Mouse (Mus musculus) CH12.LX (cell line): ENCODE results near the gene Scaf11. TPM values are rescaled to one million over a fixed set of nuclear protein-coding genes. Genes with fewer than 3 reads are reported as not detected.

Experiments used
- DNase-seq: peaks from one replicate; pipeline ENCODE4 v3.0.0-alpha.2; 2013; ENCODE audit errors: extremely low read depth
- H3K27ac ChIP-seq: 2 replicates; pipeline ENCODE4 v1.5.1; 2012; ENCODE audit warnings: low read depth, mild to moderate bottlenecking, control low read depth, moderate library complexity; ENCODE audit not compliant: insufficient read depth
- H3K27me3 ChIP-seq: replicated peaks from 2 replicates; pipeline ENCODE3; 2012; ENCODE audit warnings: inconsistent platforms
- H3K36me3 ChIP-seq, 2 experiments: replicated peaks in 1 of 2; 2 replicates each; pipeline versions ENCODE3 to v1.6.1; 2012; ENCODE audit warnings: inconsistent platforms in 1 of 2, low read length in 1 of 2, mild to moderate bottlenecking in 1 of 2, mixed read lengths in 1 of 2, moderate library complexity in 1 of 2; ENCODE audit not compliant: control insufficient read depth in 1 of 2, insufficient read depth in 1 of 2
- H3K4me1 ChIP-seq, 2 experiments: 2 replicates each; pipeline ENCODE4 v1.6.1; 2012; ENCODE audit warnings: inconsistent platforms in 1 of 2, moderate library complexity in 1 of 2; ENCODE audit not compliant: insufficient read depth in 2 of 2, control insufficient read depth in 1 of 2
- H3K4me2 ChIP-seq: 2 replicates; pipeline ENCODE4 v1.6.1; 2012; ENCODE audit warnings: low read depth, mild to moderate bottlenecking, control low read depth; ENCODE audit not compliant: poor library complexity, insufficient read depth, severe bottlenecking
- H3K4me3 ChIP-seq, 3 experiments: fragments of 150-350 bp in 1 of 3; sonication (generic) in 1 of 3; replicated peaks in 1 of 3; 2 replicates each; pipeline versions ENCODE3 to v1.5.1; 2011 to 2012; ENCODE audit warnings: low read depth in 2 of 3, low read length in 2 of 3, mild to moderate bottlenecking in 2 of 3, moderate library complexity in 2 of 3, control low read depth in 1 of 3, improper control_type of control experiment in 1 of 3, inconsistent platforms in 1 of 3, mixed read lengths in 1 of 3; ENCODE audit not compliant: poor library complexity in 1 of 3
- H3K79me2 ChIP-seq: replicated peaks from 2 replicates; pipeline ENCODE4 v1.6.1; 2012; ENCODE audit warnings: mild to moderate bottlenecking, moderate library complexity; ENCODE audit not compliant: control insufficient read depth, poor library complexity, insufficient read depth, severe bottlenecking; ENCODE audit errors: extremely low read depth
- H3K9ac ChIP-seq: 2 replicates; pipeline ENCODE4 v1.6.1; 2012; ENCODE audit warnings: low read depth, mild to moderate bottlenecking, control low read depth, moderate library complexity; ENCODE audit not compliant: insufficient read depth
- H3K9me3 ChIP-seq: replicated peaks from 2 replicates; pipeline ENCODE3; 2012; ENCODE audit warnings: low read length, inconsistent platforms, mixed read lengths
- CHD1 ChIP-seq: IDR thresholded peaks from 2 replicates; pipeline ENCODE4 v1.6.1; 2012; ENCODE audit warnings: low read depth, low read length, improper control_type of control experiment, inconsistent platforms
- CTCF ChIP-seq, 2 experiments: IDR thresholded peaks in 1 of 2; conservative IDR thresholded peaks in 1 of 2; 2 replicates each; pipeline ENCODE4 v1.5.1; 2011 to 2012; ENCODE audit warnings: low read depth in 2 of 2, low read length in 2 of 2, improper control_type of control experiment in 1 of 2, inconsistent platforms in 1 of 2, mild to moderate bottlenecking in 1 of 2, moderate library complexity in 1 of 2
- E2F4 ChIP-seq: IDR thresholded peaks from 2 replicates; pipeline ENCODE4 v1.6.1; 2011; ENCODE audit warnings: low read depth, low read length, improper control_type of control experiment; ENCODE audit not compliant: insufficient replicate concordance
- EP300 ChIP-seq: IDR thresholded peaks from 2 replicates; pipeline ENCODE4 v1.6.1; 2011; ENCODE audit warnings: low read length, improper control_type of control experiment
- IRF4 ChIP-seq: IDR thresholded peaks from 2 replicates; pipeline ENCODE4 v1.6.1; 2014; ENCODE audit warnings: low read depth, mild to moderate bottlenecking, inconsistent platforms, low read length, improper control_type of control experiment
- JUN ChIP-seq: IDR thresholded peaks from 2 replicates; pipeline ENCODE4 v1.6.1; 2011; ENCODE audit warnings: low read depth, mild to moderate bottlenecking, low read length, improper control_type of control experiment, moderate library complexity; ENCODE audit not compliant: insufficient read depth
- MAX ChIP-seq: IDR thresholded peaks from 2 replicates; pipeline ENCODE4 v1.6.1; 2011; ENCODE audit warnings: low read length, improper control_type of control experiment
- MXI1 ChIP-seq: IDR thresholded peaks from 2 replicates; pipeline ENCODE4 v1.6.1; 2011; ENCODE audit warnings: mild to moderate bottlenecking, low read depth, low read length, improper control_type of control experiment
- MYC ChIP-seq: IDR thresholded peaks from 2 replicates; pipeline ENCODE4 v1.6.1; 2011; ENCODE audit warnings: low read depth, mild to moderate bottlenecking, improper control_type of control experiment, low read length
- NELFE ChIP-seq: IDR thresholded peaks from 2 replicates; pipeline ENCODE4 v1.6.1; 2011; ENCODE audit warnings: low read depth, low read length, improper control_type of control experiment
- POLR2AphosphoS2 ChIP-seq: IDR thresholded peaks from 2 replicates; pipeline ENCODE4 v1.6.1; 2011; ENCODE audit warnings: low read depth, low read length, improper control_type of control experiment
- RAD21 ChIP-seq: IDR thresholded peaks from 2 replicates; pipeline ENCODE4 v1.6.1; 2011; ENCODE audit warnings: low read depth, mild to moderate bottlenecking, low read length, improper control_type of control experiment, moderate library complexity
- SMC3 ChIP-seq: IDR thresholded peaks from 2 replicates; pipeline ENCODE4 v1.6.1; 2011; ENCODE audit warnings: low read depth, low read length, improper control_type of control experiment
- TBP ChIP-seq: conservative IDR thresholded peaks from 2 replicates; pipeline ENCODE4 v1.6.1; 2011; ENCODE audit warnings: low read depth, low read length, improper control_type of control experiment
- TCF12 ChIP-seq: IDR thresholded peaks from 2 replicates; pipeline ENCODE4 v1.6.1; 2014; ENCODE audit warnings: low read depth, mild to moderate bottlenecking, inconsistent platforms, low read length, improper control_type of control experiment
- UBTF ChIP-seq: IDR thresholded peaks from 2 replicates; pipeline ENCODE4 v1.6.1; 2012; ENCODE audit warnings: low read depth, mild to moderate bottlenecking, inconsistent platforms, low read length, improper control_type of control experiment, moderate library complexity
- ZC3H11A ChIP-seq: IDR thresholded peaks from 2 replicates; pipeline ENCODE4 v1.6.1; 2012; ENCODE audit warnings: low read depth, mild to moderate bottlenecking, inconsistent platforms, low read length, improper control_type of control experiment
- ZKSCAN1 ChIP-seq: IDR thresholded peaks from 2 replicates; pipeline ENCODE4 v1.6.1; 2012; ENCODE audit warnings: low read depth, inconsistent platforms, low read length, improper control_type of control experiment, borderline replicate concordance
- ZMIZ1 ChIP-seq: IDR thresholded peaks from 2 replicates; pipeline ENCODE4 v1.6.1; 2012; ENCODE audit warnings: low read depth, mild to moderate bottlenecking, inconsistent platforms, low read length, improper control_type of control experiment
- dilution Hi-C: fragments of 300-500 bp; cut with MboI; formaldehyde crosslinking; loops from 2 replicates; pipeline ENCODE4 v1.14.3; 2020; ENCODE audit warnings: low sequenced_read_pairs; ENCODE audit not compliant: extremely low pct_unique_long_range_greater_than_20kb, extremely low pct_ligation_motif_present
- in situ Hi-C: fragments of 300-500 bp; cut with MboI; formaldehyde crosslinking; loops from 3 replicates; pipeline ENCODE4 v1.14.3; 2019; ENCODE audit warnings: low sequenced_read_pairs, low pct_ligation_motif_present, low pct_unique_long_range_greater_than_20kb, mixed read lengths
- polyA plus RNA-seq: library from polyadenylated mRNA; unstranded; fragments of >175 nt; gene quantifications from 2 replicates; pipeline ENCODE4 v1.2.1, GENCODE M21; 2012; ENCODE audit warnings: low read depth; ENCODE audit not compliant: insufficient read length
- total RNA-seq, 2 experiments: library from RNA; depleted of rRNA; stranded (reverse); fragments of 300-350 nt in 1 of 2; fragments of >200 nt in 1 of 2; gene quantifications; 2 replicates each; pipeline ENCODE4 v1.2.3; 2012 to 2014

The Scaf11 gene
- total and polyA plus RNA-seq, 3 experiments: 57.2 to 88.0 (median 59.8) TPM

- Histone ChIP-seq H3K9ac (no peak overlapping the region), H3K79me2 (peaks cover 75% of the 10 kb centered on the region), H3K4me3 (no peak overlapping the region), H3K4me2 (no peak overlapping the region; the same call in 1 of the 2 replicates)
- dilution Hi-C loops: no loop called here
- no peak for TF ChIP-seq CTCF (conservative IDR thresholded peaks at IDR 0.05 in 1 of 2, IDR thresholded peaks at IDR 0.05 in 1 of 2; ENCODE audit: low read depth in 2 of 2, low read length in 2 of 2)
- no peak for TF ChIP-seq NELFE
- 0 out of 2 replicates have a peak, but pooled peaks have one; percentile 21 for TF ChIP-seq CHD1
- TF ChIP-seq, all 38 proteins: peak for 1
- DNase-seq: no peak
- Histone ChIP-seq H3K27ac (no peak overlapping the region), H3K27me3 (no peaks in the 10 kb centered on the region), H3K9me3 (no peaks in the 10 kb centered on the region), H3K36me3 (peaks cover 9 to 30% of the 10 kb centered on the region in 2 experiments), H3K4me1 (peaks cover 14 to 37% of the 10 kb centered on the region in 2 experiments)
- in situ Hi-C loops: no loop called here
Observed at GRCm38 (mm10) chr15:96456651-96457337, 3.8 kb downstream of the Scaf11 start.

DNA sequence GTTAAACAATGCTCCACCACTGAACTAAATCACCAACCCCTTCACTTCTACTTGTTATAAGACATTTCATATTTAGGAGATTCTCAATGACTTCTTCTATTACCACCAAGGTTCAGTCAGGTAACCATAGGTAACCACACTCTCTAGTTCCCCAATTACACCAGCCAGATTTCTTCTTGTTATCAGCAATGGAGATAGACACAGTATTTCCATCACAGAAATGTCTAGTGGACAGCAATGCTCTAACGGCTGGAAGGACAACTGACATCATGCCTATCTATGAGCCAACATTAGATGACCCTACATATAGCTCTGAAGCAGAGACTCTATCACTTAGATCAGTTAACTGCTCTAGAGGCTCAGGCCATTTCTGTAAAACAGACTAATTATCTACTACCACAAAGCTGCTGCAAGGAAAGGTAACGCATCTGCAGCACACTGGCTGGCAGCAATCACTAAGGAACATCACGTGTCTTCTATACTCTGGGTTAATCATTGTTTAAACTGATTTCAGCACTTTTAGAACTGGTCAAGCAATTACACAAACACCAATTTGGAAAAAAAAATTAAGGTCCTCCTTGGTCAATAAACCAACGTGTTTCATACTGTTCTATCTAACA lies 4.9 kb downstream of the Scaf11 start:
- H3K4me2 ChIP-seq: no peak overlapping the region
- DNase-seq: no peak
- H3K79me2 ChIP-seq: peaks cover 86% of the 10 kb centered on the region
- in situ Hi-C loops: no loop called here
- H3K36me3 ChIP-seq: peaks cover 12 to 36% of the 10 kb centered on the region in 2 experiments
- H3K27ac ChIP-seq: no peak overlapping the region
- H3K4me1 ChIP-seq: peaks cover 14 to 35% of the 10 kb centered on the region in 2 experiments
- no peak overlapping the region for H3K4me3 ChIP-seq
- no peaks in the 10 kb centered on the region for H3K27me3 ChIP-seq
- dilution Hi-C loops: no loop called here
- no peak overlapping the region for H3K9ac ChIP-seq
- no peaks in the 10 kb centered on the region for H3K9me3 ChIP-seq
- TF ChIP-seq POLR2AphosphoS2 (no peak), CHD1 (no peak), TCF12 (no peak), MXI1 (no peak), SMC3 (no peak), E2F4 (no peak), UBTF (no peak)

DNA sequence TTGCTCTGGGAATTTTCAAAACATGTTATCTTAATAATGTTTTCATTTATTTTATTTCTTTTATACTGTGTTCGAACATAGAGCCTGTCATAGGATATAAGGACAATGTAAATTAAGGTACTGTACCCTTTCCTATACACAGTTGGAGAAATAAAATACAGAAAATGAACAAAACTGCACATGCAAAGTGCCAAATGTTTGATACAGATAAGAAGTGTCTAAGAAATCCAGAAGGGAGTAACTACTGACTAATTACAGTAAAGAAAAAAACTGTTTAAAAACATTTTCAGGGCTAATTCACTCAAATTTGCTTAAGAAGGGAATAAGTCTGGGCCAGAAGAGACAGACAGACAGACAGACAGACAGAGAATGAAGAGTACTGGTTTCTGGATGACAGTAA lies 7.3 kb downstream of the Scaf11 start:
- no peak for DNase-seq
- in situ Hi-C loops (no loop called here), dilution Hi-C loops (no loop called here)
- no peak overlapping the region for H3K4me2 ChIP-seq
- no peak overlapping the region for H3K4me3 ChIP-seq
- no peak for TF ChIP-seq RAD21
- no peak for TF ChIP-seq ZC3H11A
- no peak for TF ChIP-seq JUN
- TF ChIP-seq ZKSCAN1: no peak
- TF ChIP-seq MYC: no peak
- TF ChIP-seq MAX: no peak
- TF ChIP-seq POLR2AphosphoS2: no peak
- no peak for TF ChIP-seq EP300
- no peak for TF ChIP-seq ZMIZ1
- no peak for TF ChIP-seq TBP
- no peak for TF ChIP-seq IRF4
- H3K9me3 ChIP-seq: no peaks in the 10 kb centered on the region
- H3K27me3 ChIP-seq: no peaks in the 10 kb centered on the region
- H3K27ac ChIP-seq: no peak overlapping the region
- peaks cover 11 to 28% of the 10 kb centered on the region in 2 experiments for H3K4me1 ChIP-seq
- no peak overlapping the region for H3K9ac ChIP-seq
- peaks cover 77% of the 10 kb centered on the region for H3K79me2 ChIP-seq
- H3K36me3 ChIP-seq: peaks cover 16 to 47% of the 10 kb centered on the region in 2 experiments
